Mouse (Mus musculus): Measurements from ENCODE around the gene Tmem235. TPM values are rescaled to one million over a fixed set of nuclear protein-coding genes. Genes with fewer than 3 reads are reported as not detected.

The Tmem235 gene
- polyA plus RNA-seq, 1 experiment from 2014 or later = not detected

Other genes with a start within 250 kb of the Tmem235 start
- 28.0 and 29.7 TPM in 2 replicates for gene Tnrc6c, start 206.5 kb upstream of the Tmem235 start, polyA plus RNA-seq (2015; fragmentation: Nextera tagmentation; extraction: Ambion mirVana)
- 0.78 and 0.99 TPM in 2 replicates for gene Tmc8, start 78.7 kb upstream of the Tmem235 start, polyA plus RNA-seq (2015; fragmentation: Nextera tagmentation; extraction: Ambion mirVana)
- gene Tmc6, start 78.6 kb upstream of the Tmem235 start, polyA plus RNA-seq (2015; fragmentation: Nextera tagmentation; extraction: Ambion mirVana) = 2.7 and 3.3 TPM in 2 replicates
- gene 6030468B19Rik, start 63.1 kb upstream of the Tmem235 start, polyA plus RNA-seq (2015; fragmentation: Nextera tagmentation; extraction: Ambion mirVana) = not detected in 2 replicates
- gene Gm20708, start 51.1 kb upstream of the Tmem235 start, polyA plus RNA-seq (2015; fragmentation: Nextera tagmentation; extraction: Ambion mirVana) = 0.19 and 0.90 TPM in 2 replicates
- 13.1 and 14.4 TPM in 2 replicates for gene Syngr2, start 51.1 kb upstream of the Tmem235 start, polyA plus RNA-seq (2015; fragmentation: Nextera tagmentation; extraction: Ambion mirVana)
- 5.2 and 7.1 TPM in 2 replicates for gene Afmid, start 34.8 kb upstream of the Tmem235 start, polyA plus RNA-seq (2015; fragmentation: Nextera tagmentation; extraction: Ambion mirVana)
- gene Tk1, start 34.7 kb upstream of the Tmem235 start, polyA plus RNA-seq (2015; fragmentation: Nextera tagmentation; extraction: Ambion mirVana) = 37.5 and 39.7 TPM in 2 replicates
- 72.6 and 82.9 TPM in 2 replicates for gene Birc5, start 11.5 kb upstream of the Tmem235 start, polyA plus RNA-seq (2015; fragmentation: Nextera tagmentation; extraction: Ambion mirVana)
- gene Tha1, start 12.7 kb downstream of the Tmem235 start, polyA plus RNA-seq (2015; fragmentation: Nextera tagmentation; extraction: Ambion mirVana) = 3.7 and 5.4 TPM in 2 replicates
- gene Socs3, start 109.3 kb downstream of the Tmem235 start, polyA plus RNA-seq (2015; fragmentation: Nextera tagmentation; extraction: Ambion mirVana) = 11.7 and 13.7 TPM in 2 replicates
- gene Pgs1, start 125.5 kb downstream of the Tmem235 start, polyA plus RNA-seq (2015; fragmentation: Nextera tagmentation; extraction: Ambion mirVana) = 56.9 and 58.1 TPM in 2 replicates

Measured in forebrain, embryonic 16.5 days (tissue).